ENCODE assay signal across 9 mouse cellular contexts in the genomic region with DNA sequence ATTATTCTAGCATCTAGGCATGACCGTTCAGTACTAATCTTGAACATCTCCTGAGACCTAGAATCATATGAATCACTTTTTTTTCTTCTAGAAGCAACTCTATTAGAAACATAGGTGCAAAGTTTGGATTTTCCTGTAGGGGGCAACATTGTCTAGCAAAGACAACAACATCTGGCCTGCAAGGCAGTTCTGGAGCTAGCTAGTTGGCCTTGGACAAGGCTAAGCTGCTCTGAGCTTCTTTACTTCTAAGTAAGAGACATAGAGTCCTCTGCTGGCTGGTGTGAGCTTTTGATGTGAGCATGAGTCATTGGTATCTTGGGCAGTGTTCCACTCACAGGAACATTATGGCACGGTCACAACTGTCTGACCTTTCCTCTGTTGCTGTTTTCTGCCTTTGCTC. TPM values are rescaled to one million over a fixed set of nuclear protein-coding genes. Genes with fewer than 3 reads are reported as not detected.
DNase-seq lines count a peak whose midpoint lies in the region; ATAC-seq and TF ChIP-seq lines count a peak whose summit lies in the region.
"Had no signal": no experiment of that assay in that cellular context is flagged by ENCODE, and none has a peak within 500 bp of the region (broad histone marks: within the 10 kb centered on the region; RNA-seq: fewer than 3 reads in every experiment).

No protein-coding gene starts in this region.

- in situ Hi-C loops in Patski (cut with MboI; ENCODE audit: low pct_unique_long_range_greater_than_20kb) = loop anchor here (5.0 to 25.0 kb wide), 2 partner anchors 98 to 1543 kb away; no protein-coding TSS in a partner anchor

- H3K27ac ChIP-seq in intestine, embryonic 15.5 days = no peak overlapping the region
- no peak overlapping the region for H3K27ac ChIP-seq in limb, embryonic 11.5 days (replicated peaks; ENCODE audit: low read depth, low read length)
- H3K27ac ChIP-seq: heart, embryonic 15.5 days; neural tube, embryonic 12.5 days had no signal

- CTCF ChIA-PET in Patski (lab: Charles Lee) = interaction anchor here (0.7 to 6.6 kb wide), 19 partner anchors 10 to 374 kb away, joined by 3 to 53 read pairs (median 4); partner anchors contain the start of genes Cd38 and Fgfbp1

- H3K27me3 ChIP-seq in Patski = peaks cover 12% of the 10 kb centered on the region
- H3K27me3 ChIP-seq in intestine, embryonic 15.5 days (replicated peaks) = no peaks in the 10 kb centered on the region
- H3K27me3 ChIP-seq in limb, embryonic 11.5 days (ENCODE audit: control insufficient read depth, insufficient read depth, low read length) = no peaks in the 10 kb centered on the region
- H3K27me3 ChIP-seq: neural tube, embryonic 12.5 days had no signal

- no peak overlapping the region for H3K4me2 ChIP-seq in intestine, embryonic 15.5 days (replicated peaks)
- no peak overlapping the region for H3K4me2 ChIP-seq in limb, embryonic 11.5 days (ENCODE audit: low read depth, severe bottlenecking)
- H3K4me2 ChIP-seq: heart, embryonic 15.5 days; neural tube, embryonic 12.5 days had no signal

- H3K4me1 ChIP-seq in intestine, embryonic 15.5 days (replicated peaks) = no peaks in the 10 kb centered on the region
- peaks cover 11% of the 10 kb centered on the region; the same call in 1 of the 2 replicates for H3K4me1 ChIP-seq in limb, embryonic 11.5 days (ENCODE audit: control insufficient read depth, insufficient read depth, low read length)
- H3K4me1 ChIP-seq: heart, embryonic 15.5 days; neural tube, embryonic 12.5 days had no signal

- H3K36me3 ChIP-seq in intestine, embryonic 15.5 days = no peaks in the 10 kb centered on the region
- H3K36me3 ChIP-seq in limb, embryonic 11.5 days (ENCODE audit: control insufficient read depth, insufficient read depth, low read length) = no peaks in the 10 kb centered on the region
- H3K36me3 ChIP-seq: heart, embryonic 15.5 days; neural tube, embryonic 12.5 days had no signal

- H3K9ac ChIP-seq in intestine, embryonic 15.5 days = no peak overlapping the region
- no peak overlapping the region for H3K9ac ChIP-seq in limb, embryonic 11.5 days (ENCODE audit: low read length)
- H3K9ac ChIP-seq: heart, embryonic 15.5 days; neural tube, embryonic 12.5 days had no signal

- ATAC-seq in Patski = peak; percentile 87
- peak; percentile 71 for ATAC-seq in common myeloid progenitor, adult 5-6 weeks (replicated peaks; ENCODE audit: low read depth, poor library complexity, severe bottlenecking)
- peak; percentile 71 for ATAC-seq in intestine, embryonic 15.5 days
- ATAC-seq in limb, embryonic 11.5 days (ENCODE audit: insufficient number of reproducible peaks, low FRiP score, low TSS enrichment, low read depth) = no peak

- peak; percentile 40 for DNase-seq in ovary, adult 18-20 months (ENCODE audit: low spot score)
- no peak for DNase-seq in ovary, postnatal 10 days (ENCODE audit: low spot score)
- peak; percentile 38 for DNase-seq in Patski (ENCODE audit: low read depth, low spot score)
- peak; percentile 55 for DNase-seq in limb, embryonic 11.5 days (ENCODE audit: low spot score)
- peak; percentile 42 for DNase-seq in telencephalon, adult 2 months (ENCODE audit: low read depth, low spot score)

- POLR2A ChIA-PET in Patski (lab: Charles Lee) = no interaction called here

- TF ChIP-seq CTCF in Patski (IDR thresholded peaks at IDR 0.05) = peak; percentile 83

- no peaks in the 10 kb centered on the region for H3K9me3 ChIP-seq in intestine, embryonic 15.5 days
- no peaks in the 10 kb centered on the region for H3K9me3 ChIP-seq in limb, embryonic 11.5 days (ENCODE audit: control insufficient read depth, low read length)
- H3K9me3 ChIP-seq: heart, embryonic 15.5 days; neural tube, embryonic 12.5 days had no signal

- WGBS in intestine, embryonic 15.5 days = 69% methylated on average over 2 of the region's 2 CpGs
- WGBS in limb, embryonic 11.5 days = 72% methylated on average over 2 of the region's 2 CpGs

- H3K4me3 ChIP-seq in intestine, embryonic 15.5 days (replicated peaks) = no peak overlapping the region
- H3K4me3 ChIP-seq in limb, embryonic 11.5 days (ENCODE audit: low read depth, low read length) = no peak overlapping the region
- H3K4me3 ChIP-seq: heart, embryonic 15.5 days; neural tube, embryonic 12.5 days had no signal

RNA-seq across cellular contexts. Expression of gene Gm7879, which starts 18.8 kb away (rescaled TPM):
- 19.7 TPM for polyA plus RNA-seq in Patski (2021)
- 9.3 and 12.3 TPM in 2 replicates for total RNA-seq in common myeloid progenitor, adult 5-6 weeks (2017)
- 0.39 and 0.43 TPM in 2 replicates for polyA plus RNA-seq in intestine, embryonic 15.5 days (2015; fragmentation: Nextera tagmentation; extraction: Ambion mirVana)
- 0.71 TPM in 1 of 2 replicates, not detected in the other for polyA plus RNA-seq in limb, embryonic 11.5 days (2014; fragmentation: Nextera tagmentation; extraction: Ambion mirVana)
- polyA plus RNA-seq: neural tube, embryonic 12.5 days had no signal

RNA-seq across cellular contexts. Expression of gene Cd38, which starts 25.8 kb away (rescaled TPM):
- 1.6 TPM for polyA plus RNA-seq in Patski (2021)
- total RNA-seq in common myeloid progenitor, adult 5-6 weeks (2017) = 1.1 and 2.2 TPM in 2 replicates
- polyA plus RNA-seq in intestine, embryonic 15.5 days (2015; fragmentation: Nextera tagmentation; extraction: Ambion mirVana) = 13.1 and 14.5 TPM in 2 replicates
- 13.6 and 13.8 TPM in 2 replicates for polyA plus RNA-seq in limb, embryonic 11.5 days (2014; fragmentation: Nextera tagmentation; extraction: Ambion mirVana)

Comparison
In these comparisons a context has a peak if more than half of its experiments do, and no peak if none do; other contexts are left out.
1. RNA of gene Gm7879, which starts 18.8 kb away (polyA plus RNA-seq): 19.7 TPM in Patski (single experiment); 0.71 TPM in limb, embryonic 11.5 days and 0.39 to 0.43 TPM in intestine, embryonic 15.5 days; every median in the first group is over 10 times any median in the second.